In genomic region chr12:84273366-84273765, GRCm38 (mm10) we compare ENCODE assay signal across 22 mouse cellular contexts.
"Had no signal": no experiment of that assay in that cellular context is flagged by ENCODE, and none has a peak within 500 bp of the region (broad histone marks: within the 10 kb centered on the region; RNA-seq: fewer than 3 reads in every experiment).

No protein-coding gene starts in this region.

- H3K4me2 ChIP-seq: limb, embryonic 12.5 days; limb, embryonic 15.5 days; lung, embryonic 15.5 days; midbrain, embryonic 13.5 days; neural tube, embryonic 13.5 days; stomach, embryonic 15.5 days had no signal

- DNase-seq: left cerebral cortex, postnatal 4 days; lung, adult 18-20 months; lung, postnatal 10 days; lung, postnatal 36 days; retina, postnatal 1 day; right cerebral cortex, postnatal 25 days; spleen, adult 18-20 months; thymus, postnatal 25 days had no signal

- H3K9ac ChIP-seq: limb, embryonic 12.5 days; limb, embryonic 15.5 days; liver, embryonic 14.5 days; lung, embryonic 15.5 days; midbrain, embryonic 13.5 days; neural tube, embryonic 13.5 days; stomach, embryonic 15.5 days had no signal

- H3K4me1 ChIP-seq: limb, embryonic 12.5 days; limb, embryonic 15.5 days; lung, embryonic 15.5 days; neural tube, embryonic 13.5 days; stomach, embryonic 15.5 days had no signal

- H3K9me3 ChIP-seq: limb, embryonic 12.5 days; limb, embryonic 15.5 days; lung, embryonic 15.5 days; midbrain, embryonic 10.5 days; midbrain, embryonic 13.5 days; stomach, embryonic 15.5 days had no signal

- H3K4me3 ChIP-seq: limb, embryonic 12.5 days; limb, embryonic 15.5 days; lung, embryonic 15.5 days; megakaryocyte, embryonic 14.5 days; midbrain, embryonic 10.5 days; midbrain, embryonic 13.5 days; myocyte; neural tube, embryonic 13.5 days; stomach, embryonic 15.5 days had no signal

- ATAC-seq: hindbrain, postnatal 0 days; inflammation-experienced regulatory T-cells, adult 6 months; intestine, embryonic 16.5 days; midbrain, embryonic 13.5 days; midbrain, embryonic 16.5 days had no signal

- H3K27me3 ChIP-seq: limb, embryonic 12.5 days; limb, embryonic 15.5 days; lung, embryonic 15.5 days; midbrain, embryonic 13.5 days; neural tube, embryonic 13.5 days; stomach, embryonic 15.5 days had no signal

- H3K27ac ChIP-seq: hindbrain, postnatal 0 days; limb, embryonic 12.5 days; limb, embryonic 15.5 days; liver, embryonic 14.5 days; lung, embryonic 15.5 days; midbrain, embryonic 10.5 days; midbrain, embryonic 13.5 days; neural tube, embryonic 13.5 days; stomach, embryonic 15.5 days had no signal

- H3K36me3 ChIP-seq: limb, embryonic 12.5 days; limb, embryonic 15.5 days; lung, embryonic 15.5 days; midbrain, embryonic 10.5 days; midbrain, embryonic 13.5 days; neural tube, embryonic 13.5 days; stomach, embryonic 15.5 days had no signal
